Mouse (Mus musculus) CH12.LX (cell line): ENCODE measurements at regions not wholly inside any gene's neighbourhood (a gene's known extent, or its start where the extent isn't known, plus 50 kb on each side); places are given as distances from the start of the nearest gene placed in this dataset.

Experiments
- DNase-seq: peaks from one replicate; pipeline ENCODE4 v3.0.0-alpha.2; 2013; ENCODE audit errors: extremely low read depth
- H3K27ac ChIP-seq: 2 replicates; pipeline ENCODE4 v1.5.1; 2012; ENCODE audit warnings: low read depth, mild to moderate bottlenecking, control low read depth, moderate library complexity; ENCODE audit not compliant: insufficient read depth
- H3K27me3 ChIP-seq: replicated peaks from 2 replicates; pipeline ENCODE3; 2012; ENCODE audit warnings: inconsistent platforms
- H3K36me3 ChIP-seq, 2 experiments: replicated peaks in 1 of 2; 2 replicates each; pipeline versions ENCODE3 to v1.6.1; 2012; ENCODE audit warnings: inconsistent platforms in 1 of 2, low read length in 1 of 2, mild to moderate bottlenecking in 1 of 2, mixed read lengths in 1 of 2, moderate library complexity in 1 of 2; ENCODE audit not compliant: control insufficient read depth in 1 of 2, insufficient read depth in 1 of 2
- H3K4me1 ChIP-seq, 2 experiments: 2 replicates each; pipeline ENCODE4 v1.6.1; 2012; ENCODE audit warnings: inconsistent platforms in 1 of 2, moderate library complexity in 1 of 2; ENCODE audit not compliant: insufficient read depth in 2 of 2, control insufficient read depth in 1 of 2
- H3K4me2 ChIP-seq: 2 replicates; pipeline ENCODE4 v1.6.1; 2012; ENCODE audit warnings: low read depth, mild to moderate bottlenecking, control low read depth; ENCODE audit not compliant: poor library complexity, insufficient read depth, severe bottlenecking
- H3K4me3 ChIP-seq, 3 experiments: fragments of 150-350 bp in 1 of 3; sonication (generic) in 1 of 3; replicated peaks in 1 of 3; 2 replicates each; pipeline versions ENCODE3 to v1.5.1; 2011 to 2012; ENCODE audit warnings: low read depth in 2 of 3, low read length in 2 of 3, mild to moderate bottlenecking in 2 of 3, moderate library complexity in 2 of 3, control low read depth in 1 of 3, improper control_type of control experiment in 1 of 3, inconsistent platforms in 1 of 3, mixed read lengths in 1 of 3; ENCODE audit not compliant: poor library complexity in 1 of 3
- H3K79me2 ChIP-seq: replicated peaks from 2 replicates; pipeline ENCODE4 v1.6.1; 2012; ENCODE audit warnings: mild to moderate bottlenecking, moderate library complexity; ENCODE audit not compliant: control insufficient read depth, poor library complexity, insufficient read depth, severe bottlenecking; ENCODE audit errors: extremely low read depth
- H3K9ac ChIP-seq: 2 replicates; pipeline ENCODE4 v1.6.1; 2012; ENCODE audit warnings: low read depth, mild to moderate bottlenecking, control low read depth, moderate library complexity; ENCODE audit not compliant: insufficient read depth
- H3K9me3 ChIP-seq: replicated peaks from 2 replicates; pipeline ENCODE3; 2012; ENCODE audit warnings: low read length, inconsistent platforms, mixed read lengths
- BHLHE40 ChIP-seq: IDR thresholded peaks from 2 replicates; pipeline ENCODE4 v1.6.1; 2011; ENCODE audit warnings: mild to moderate bottlenecking, low read depth, low read length, improper control_type of control experiment
- CHD1 ChIP-seq: IDR thresholded peaks from 2 replicates; pipeline ENCODE4 v1.6.1; 2012; ENCODE audit warnings: low read depth, low read length, improper control_type of control experiment, inconsistent platforms
- CHD2 ChIP-seq: IDR thresholded peaks from 2 replicates; pipeline ENCODE4 v1.6.1; 2011; ENCODE audit warnings: low read length, improper control_type of control experiment
- CTCF ChIP-seq, 2 experiments: IDR thresholded peaks in 1 of 2; conservative IDR thresholded peaks in 1 of 2; 2 replicates each; pipeline ENCODE4 v1.5.1; 2011 to 2012; ENCODE audit warnings: low read depth in 2 of 2, low read length in 2 of 2, improper control_type of control experiment in 1 of 2, inconsistent platforms in 1 of 2, mild to moderate bottlenecking in 1 of 2, moderate library complexity in 1 of 2
- E2F4 ChIP-seq: IDR thresholded peaks from 2 replicates; pipeline ENCODE4 v1.6.1; 2011; ENCODE audit warnings: low read depth, low read length, improper control_type of control experiment; ENCODE audit not compliant: insufficient replicate concordance
- EP300 ChIP-seq: IDR thresholded peaks from 2 replicates; pipeline ENCODE4 v1.6.1; 2011; ENCODE audit warnings: low read length, improper control_type of control experiment
- GABPA ChIP-seq: IDR thresholded peaks from 2 replicates; pipeline ENCODE4 v1.6.1; 2012; ENCODE audit warnings: low read depth, low read length, improper control_type of control experiment, inconsistent platforms; ENCODE audit not compliant: insufficient replicate concordance
- HCFC1 ChIP-seq: IDR thresholded peaks from 2 replicates; pipeline ENCODE4 v1.6.1; 2012; ENCODE audit warnings: low read depth, mild to moderate bottlenecking, inconsistent platforms, low read length, improper control_type of control experiment
- IRF4 ChIP-seq: IDR thresholded peaks from 2 replicates; pipeline ENCODE4 v1.6.1; 2014; ENCODE audit warnings: low read depth, mild to moderate bottlenecking, inconsistent platforms, low read length, improper control_type of control experiment
- JUND ChIP-seq: conservative IDR thresholded peaks from 2 replicates; pipeline ENCODE4 v1.6.1; 2011; ENCODE audit warnings: low read depth, low read length, improper control_type of control experiment
- KAT2A ChIP-seq: IDR thresholded peaks from 2 replicates; pipeline ENCODE4 v1.6.1; 2012; ENCODE audit warnings: low read length, improper control_type of control experiment, inconsistent platforms; ENCODE audit not compliant: insufficient replicate concordance
- MAFK ChIP-seq: IDR thresholded peaks from 2 replicates; pipeline ENCODE4 v1.6.1; 2011; ENCODE audit warnings: low read length, improper control_type of control experiment; ENCODE audit not compliant: insufficient replicate concordance
- MAX ChIP-seq: IDR thresholded peaks from 2 replicates; pipeline ENCODE4 v1.6.1; 2011; ENCODE audit warnings: low read length, improper control_type of control experiment
- MEF2A ChIP-seq: IDR thresholded peaks from 2 replicates; pipeline ENCODE4 v1.6.1; 2014; ENCODE audit warnings: low read depth, mild to moderate bottlenecking, inconsistent platforms, low read length, improper control_type of control experiment, borderline replicate concordance
- NRF1 ChIP-seq: IDR thresholded peaks from 2 replicates; pipeline ENCODE4 v1.6.1; 2014; ENCODE audit warnings: low read depth, mild to moderate bottlenecking, inconsistent platforms, low read length, improper control_type of control experiment, moderate library complexity
- PAX5 ChIP-seq: IDR thresholded peaks from 2 replicates; pipeline ENCODE4 v1.6.1; 2012; ENCODE audit warnings: low read length, inconsistent platforms, mixed read lengths
- POLR2AphosphoS2 ChIP-seq: IDR thresholded peaks from 2 replicates; pipeline ENCODE4 v1.6.1; 2011; ENCODE audit warnings: low read depth, low read length, improper control_type of control experiment
- RAD21 ChIP-seq: IDR thresholded peaks from 2 replicates; pipeline ENCODE4 v1.6.1; 2011; ENCODE audit warnings: low read depth, mild to moderate bottlenecking, low read length, improper control_type of control experiment, moderate library complexity
- SIN3A ChIP-seq: IDR thresholded peaks from 2 replicates; pipeline ENCODE4 v1.6.1; 2012; ENCODE audit warnings: low read length, improper control_type of control experiment, inconsistent platforms
- SMC3 ChIP-seq: IDR thresholded peaks from 2 replicates; pipeline ENCODE4 v1.6.1; 2011; ENCODE audit warnings: low read depth, low read length, improper control_type of control experiment
- TBP ChIP-seq: conservative IDR thresholded peaks from 2 replicates; pipeline ENCODE4 v1.6.1; 2011; ENCODE audit warnings: low read depth, low read length, improper control_type of control experiment
- TCF12 ChIP-seq: IDR thresholded peaks from 2 replicates; pipeline ENCODE4 v1.6.1; 2014; ENCODE audit warnings: low read depth, mild to moderate bottlenecking, inconsistent platforms, low read length, improper control_type of control experiment
- USF1 ChIP-seq: IDR thresholded peaks from 2 replicates; pipeline ENCODE4 v1.6.1; 2014; ENCODE audit warnings: low read depth, mild to moderate bottlenecking, inconsistent platforms, low read length, improper control_type of control experiment
- ZC3H11A ChIP-seq: IDR thresholded peaks from 2 replicates; pipeline ENCODE4 v1.6.1; 2012; ENCODE audit warnings: low read depth, mild to moderate bottlenecking, inconsistent platforms, low read length, improper control_type of control experiment
- ZKSCAN1 ChIP-seq: IDR thresholded peaks from 2 replicates; pipeline ENCODE4 v1.6.1; 2012; ENCODE audit warnings: low read depth, inconsistent platforms, low read length, improper control_type of control experiment, borderline replicate concordance
- ZMIZ1 ChIP-seq: IDR thresholded peaks from 2 replicates; pipeline ENCODE4 v1.6.1; 2012; ENCODE audit warnings: low read depth, mild to moderate bottlenecking, inconsistent platforms, low read length, improper control_type of control experiment
- ZNF384 ChIP-seq: IDR thresholded peaks from 2 replicates; pipeline ENCODE4 v1.6.1; 2012; ENCODE audit warnings: low read depth, low read length, improper control_type of control experiment, inconsistent platforms
- dilution Hi-C: fragments of 300-500 bp; cut with MboI; formaldehyde crosslinking; loops from 2 replicates; pipeline ENCODE4 v1.14.3; 2020; ENCODE audit warnings: low sequenced_read_pairs; ENCODE audit not compliant: extremely low pct_unique_long_range_greater_than_20kb, extremely low pct_ligation_motif_present
- in situ Hi-C: fragments of 300-500 bp; cut with MboI; formaldehyde crosslinking; loops from 3 replicates; pipeline ENCODE4 v1.14.3; 2019; ENCODE audit warnings: low sequenced_read_pairs, low pct_ligation_motif_present, low pct_unique_long_range_greater_than_20kb, mixed read lengths

DNA sequence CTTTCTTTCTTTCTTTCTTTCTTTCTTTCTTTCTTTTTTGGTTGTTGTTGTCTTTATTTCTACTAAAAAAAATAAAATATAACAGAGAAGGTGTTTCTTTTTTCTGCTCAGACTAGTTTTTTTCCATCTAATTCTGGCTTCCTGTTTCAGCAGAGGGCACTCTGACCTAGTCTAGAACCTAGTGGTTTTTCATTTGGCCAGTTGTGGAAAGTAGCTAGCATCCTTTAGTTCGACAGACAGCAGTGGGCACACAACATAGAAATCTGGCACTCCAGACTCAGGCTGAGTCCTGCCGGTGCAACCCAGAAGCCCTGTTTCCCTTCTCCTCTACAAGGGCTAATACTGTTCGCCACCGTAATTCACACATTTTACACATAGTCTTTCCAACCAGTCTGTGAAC lies 140.0 kb downstream of the Cemip2 start:
- no peak for DNase-seq
- Histone ChIP-seq H3K4me2 (no peak overlapping the region), H3K4me3 (no peak overlapping the region), H3K9me3 (no peaks in the 10 kb centered on the region), H3K9ac (no peak overlapping the region), H3K27me3 (no peaks in the 10 kb centered on the region), H3K4me1 (peaks cover 9 to 40% of the 10 kb centered on the region in 2 experiments; a peak in 3 of 4 replicates), H3K36me3 (no peaks in the 10 kb centered on the region), H3K27ac (no peak overlapping the region), H3K79me2 (no peaks in the 10 kb centered on the region)
- in situ Hi-C loops: no loop called here
- dilution Hi-C loops: no loop called here
- no peak for TF ChIP-seq EP300
- no peak for TF ChIP-seq E2F4
- no peak for TF ChIP-seq HCFC1
- TF ChIP-seq MAFK: no peak
- TF ChIP-seq TBP: no peak
- no peak; the same call in 1 of the 2 replicates for TF ChIP-seq ZC3H11A
- TF ChIP-seq MEF2A: no peak
- peak; percentile 53 for TF ChIP-seq ZNF384
- no peak for TF ChIP-seq JUND
- no peak for TF ChIP-seq KAT2A
- no peak for TF ChIP-seq SIN3A
- no peak for TF ChIP-seq BHLHE40
- TF ChIP-seq CHD1: no peak
- no peak for TF ChIP-seq CHD2
- TF ChIP-seq SMC3: peak; percentile 51
- TF ChIP-seq NRF1: no peak
- peak in 1 of 2 experiments; percentile 53; a peak in 2 of 4 replicates for TF ChIP-seq CTCF (conservative IDR thresholded peaks at IDR 0.05 in 1 of 2, IDR thresholded peaks at IDR 0.05 in 1 of 2; ENCODE audit: low read depth in 2 of 2, low read length in 2 of 2)
- peak; percentile 59 for TF ChIP-seq RAD21
- TF ChIP-seq PAX5: no peak
- TF ChIP-seq POLR2AphosphoS2: no peak
- no peak for TF ChIP-seq GABPA
- TF ChIP-seq ZMIZ1: no peak
- TF ChIP-seq USF1: no peak
- no peak for TF ChIP-seq IRF4
- TF ChIP-seq ZKSCAN1: no peak
- no peak for TF ChIP-seq TCF12
- no peak for TF ChIP-seq MAX
